Mouse (Mus musculus) ES-Bruce4 (cell line): ENCODE measurements at regions not wholly inside any gene's neighbourhood (a gene's known extent, or its start where the extent isn't known, plus 50 kb on each side); places are given as distances from the start of the nearest gene placed in this dataset.

Source experiments
- H3K27ac ChIP-seq: 2 replicates; pipeline ENCODE4 v1.5.1; 2012; ENCODE audit warnings: low read length, inconsistent platforms; ENCODE audit not compliant: insufficient read depth
- H3K27me3 ChIP-seq: 2 replicates; pipeline ENCODE4 v1.6.1; 2012; ENCODE audit warnings: mild to moderate bottlenecking, low read length, inconsistent platforms; ENCODE audit not compliant: control insufficient read depth, poor library complexity, insufficient read depth, severe bottlenecking
- H3K36me3 ChIP-seq: 2 replicates; pipeline ENCODE4 v1.6.1; 2012; ENCODE audit warnings: inconsistent platforms, mild to moderate bottlenecking, low read length, moderate library complexity; ENCODE audit not compliant: control insufficient read depth, poor library complexity, insufficient read depth, severe bottlenecking
- H3K4me1 ChIP-seq: one replicate; pipeline ENCODE4 v1.8.1; 2011; ENCODE audit warnings: low read length; ENCODE audit not compliant: control insufficient read depth, insufficient read depth
- H3K4me3 ChIP-seq: 2 replicates; pipeline ENCODE4 v1.5.1; 2011; ENCODE audit warnings: low read depth, mild to moderate bottlenecking, low read length
- H3K9ac ChIP-seq: 2 replicates; pipeline ENCODE4 v1.6.1; 2012; ENCODE audit warnings: low read depth, mild to moderate bottlenecking, inconsistent platforms; ENCODE audit not compliant: poor library complexity, severe bottlenecking
- H3K9me3 ChIP-seq: replicated peaks from 2 replicates; pipeline ENCODE4 v1.6.1; 2012; ENCODE audit warnings: mild to moderate bottlenecking, low read length, inconsistent platforms; ENCODE audit not compliant: control insufficient read depth, poor library complexity, insufficient read depth, severe bottlenecking
- CTCF ChIP-seq: IDR thresholded peaks from one replicate; pipeline ENCODE4 v1.8.1; 2011; ENCODE audit warnings: low read depth, low read length
- POLR2A ChIP-seq: IDR thresholded peaks from one replicate; pipeline ENCODE4 v1.8.1; 2011; ENCODE audit warnings: low read length; ENCODE audit not compliant: insufficient read depth

- no peaks in the 10 kb centered on the region; the same call in 1 of the 2 replicates for H3K27me3 ChIP-seq
- no peak overlapping the region for H3K27ac ChIP-seq
- no peaks in the 10 kb centered on the region for H3K36me3 ChIP-seq
- TF ChIP-seq POLR2A (no peak), CTCF (peak; percentile 58)
- no peak overlapping the region for H3K4me3 ChIP-seq
- H3K9me3 ChIP-seq = no peaks in the 10 kb centered on the region
- no peak overlapping the region for H3K9ac ChIP-seq
- no peaks in the 10 kb centered on the region for H3K4me1 ChIP-seq
Measured at GRCm38 (mm10) chrX:86490309-86490708, 185.4 kb upstream of the Mageb4 start.
